Mouse (Mus musculus): ENCODE data around the gene Lzic. TPM values are rescaled to one million over a fixed set of nuclear protein-coding genes. Genes with fewer than 3 reads are reported as not detected.
"Not testable (repeated sequence)": the region's sequence is repeated elsewhere in the genome, so short reads cannot be mapped to it uniquely, and the experiment has no call there.

Lzic gene
- polyA plus RNA-seq, 1 experiment from 2014 or later: 42.2 TPM

DNA sequence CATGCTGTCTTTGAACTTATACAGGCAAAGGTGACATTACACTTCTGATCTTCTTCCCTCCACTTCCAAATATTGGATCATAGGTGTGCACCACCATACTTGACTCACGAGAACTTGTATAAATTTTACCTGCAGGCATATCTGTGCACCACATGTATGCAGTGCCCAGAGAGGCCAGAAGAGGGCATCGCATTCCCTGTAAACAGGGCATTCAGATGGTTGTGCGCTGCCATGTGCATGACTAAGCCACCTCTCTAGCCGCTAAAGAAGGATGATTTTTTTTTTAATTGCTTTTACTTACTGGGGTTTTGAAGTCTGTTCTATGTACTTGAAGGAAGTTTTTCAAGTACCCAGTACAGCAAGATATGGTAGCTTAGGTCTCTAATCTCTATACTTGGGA is 31.4 kb upstream of the Lzic start:
- no peaks in the 10 kb centered on the region for H3K36me3 ChIP-seq (ENCODE audit: control insufficient read depth, insufficient read depth, low read length)
- H3K9me3 ChIP-seq (ENCODE audit: control insufficient read depth, low read length): no peaks in the 10 kb centered on the region
- no peak for DNase-seq (ENCODE audit: low spot score)
- no peak overlapping the region for H3K4me3 ChIP-seq (ENCODE audit: low read depth, low read length)
- 78% methylated on average over 4 of the region's 4 CpGs for WGBS
- H3K27me3 ChIP-seq (replicated peaks; ENCODE audit: control insufficient read depth, insufficient read depth, low read length): no peaks in the 10 kb centered on the region
- H3K27ac ChIP-seq (ENCODE audit: low read depth): no peak overlapping the region
- H3K4me2 ChIP-seq (ENCODE audit: low read length): no peak overlapping the region
- H3K4me1 ChIP-seq (replicated peaks; ENCODE audit: control insufficient read depth, insufficient read depth, low read length): no peaks in the 10 kb centered on the region
- no peak overlapping the region for H3K9ac ChIP-seq (ENCODE audit: low read length)
- no peak for ATAC-seq (replicated peaks; ENCODE audit: low FRiP score, low TSS enrichment, low read depth)

DNA sequence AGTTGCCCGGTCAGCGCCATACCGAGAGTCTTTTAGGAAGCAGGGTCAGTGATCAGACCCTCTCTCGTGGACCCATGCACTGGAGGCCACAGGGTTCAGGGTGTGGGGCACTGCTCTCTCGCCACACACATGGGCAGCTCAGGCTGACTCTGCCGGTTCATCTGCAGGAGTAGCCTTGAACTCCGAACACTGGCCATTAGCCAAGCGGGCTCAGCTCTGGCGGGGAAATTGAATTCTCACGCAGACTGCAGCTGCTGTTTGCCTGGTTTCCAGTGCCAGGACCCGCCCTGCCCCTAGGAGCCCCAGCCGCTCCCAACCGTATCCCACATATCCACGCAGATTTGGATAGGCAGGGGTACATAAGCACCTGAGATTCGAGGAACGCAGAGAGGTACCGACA is 30.8 kb upstream of the Lzic start:
- Histone ChIP-seq H3K27ac (ENCODE audit: low read depth) (no peak overlapping the region), H3K36me3 (ENCODE audit: control insufficient read depth, insufficient read depth, low read length) (no peaks in the 10 kb centered on the region), H3K4me1 (replicated peaks; ENCODE audit: control insufficient read depth, insufficient read depth, low read length) (no peaks in the 10 kb centered on the region), H3K9me3 (ENCODE audit: control insufficient read depth, low read length) (no peaks in the 10 kb centered on the region), H3K4me2 (ENCODE audit: low read length) (no peak overlapping the region), H3K9ac (ENCODE audit: low read length) (no peak overlapping the region), H3K27me3 (replicated peaks; ENCODE audit: control insufficient read depth, insufficient read depth, low read length) (no peaks in the 10 kb centered on the region), H3K4me3 (ENCODE audit: low read depth, low read length) (no peak overlapping the region)
- ATAC-seq (replicated peaks; ENCODE audit: low FRiP score, low TSS enrichment, low read depth): no peak
- WGBS: 84% methylated on average over 17 of the region's 17 CpGs
- no peak for DNase-seq (ENCODE audit: low spot score)

DNA sequence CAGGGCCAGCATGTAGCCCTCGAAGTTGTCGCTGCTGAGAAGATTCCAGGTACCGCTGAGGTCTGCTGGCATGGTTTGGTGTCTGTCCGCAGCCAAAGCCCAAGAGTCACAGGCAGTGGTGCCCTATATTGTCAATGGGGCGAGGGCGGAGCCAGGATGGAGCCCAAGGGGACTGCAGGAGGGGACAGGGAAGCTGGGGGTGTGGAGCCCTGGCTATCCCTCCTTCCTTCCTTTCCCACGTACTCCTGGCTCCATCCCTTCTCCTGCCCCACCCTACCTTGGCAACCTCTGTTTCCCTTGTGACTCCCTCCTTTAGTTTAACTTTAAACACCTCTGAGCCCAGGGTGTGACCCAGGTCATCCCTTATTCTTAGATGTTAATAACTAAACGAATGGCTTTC is 30.1 kb upstream of the Lzic start, which contains the start of gene Rbp7:
TSS of gene Rbp7 (minus strand) at position 100 of the 400 bp plus-strand sequence.
- ATAC-seq (replicated peaks; ENCODE audit: low FRiP score, low TSS enrichment, low read depth): no peak
- H3K9me3 ChIP-seq (ENCODE audit: control insufficient read depth, low read length): no peaks in the 10 kb centered on the region
- H3K9ac ChIP-seq (ENCODE audit: low read length): no peak within 1 kb of the TSS
- no peak within 1 kb of the TSS for H3K27ac ChIP-seq (ENCODE audit: low read depth)
- no peaks in the 10 kb centered on the region for H3K27me3 ChIP-seq (replicated peaks; ENCODE audit: control insufficient read depth, insufficient read depth, low read length)
- WGBS: 47% methylated on average over 8 of the region's 8 CpGs
- H3K4me2 ChIP-seq (ENCODE audit: low read length): no peak within 1 kb of the TSS
- DNase-seq (ENCODE audit: low spot score): no peak
- H3K36me3 ChIP-seq (ENCODE audit: control insufficient read depth, insufficient read depth, low read length): no peaks in the 10 kb centered on the region
- no peaks in the 10 kb centered on the region for H3K4me1 ChIP-seq (replicated peaks; ENCODE audit: control insufficient read depth, insufficient read depth, low read length)
- no peak within 1 kb of the TSS for H3K4me3 ChIP-seq (ENCODE audit: low read depth, low read length)

DNA sequence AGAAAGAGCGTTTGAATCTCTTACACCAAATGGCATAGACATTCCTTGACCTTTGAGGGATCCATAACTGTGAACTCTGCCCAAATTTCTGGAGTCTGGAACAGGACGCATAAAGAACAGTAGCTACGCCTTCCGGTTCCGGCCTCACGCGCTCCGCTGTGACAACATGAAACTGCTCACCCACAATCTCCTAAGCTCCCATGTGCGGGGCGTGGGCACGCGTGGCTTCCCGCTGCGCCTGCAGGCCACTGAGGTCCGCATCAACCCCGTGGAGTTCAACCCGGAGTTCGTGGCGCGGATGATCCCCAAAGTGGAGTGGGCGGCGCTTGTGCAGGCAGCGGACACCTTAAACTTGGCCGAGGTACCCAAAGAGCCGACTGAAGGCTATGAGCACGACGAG is 27.9 kb upstream of the Lzic start:
- ATAC-seq (replicated peaks; ENCODE audit: low FRiP score, low TSS enrichment, low read depth): not testable (repeated sequence)

DNA sequence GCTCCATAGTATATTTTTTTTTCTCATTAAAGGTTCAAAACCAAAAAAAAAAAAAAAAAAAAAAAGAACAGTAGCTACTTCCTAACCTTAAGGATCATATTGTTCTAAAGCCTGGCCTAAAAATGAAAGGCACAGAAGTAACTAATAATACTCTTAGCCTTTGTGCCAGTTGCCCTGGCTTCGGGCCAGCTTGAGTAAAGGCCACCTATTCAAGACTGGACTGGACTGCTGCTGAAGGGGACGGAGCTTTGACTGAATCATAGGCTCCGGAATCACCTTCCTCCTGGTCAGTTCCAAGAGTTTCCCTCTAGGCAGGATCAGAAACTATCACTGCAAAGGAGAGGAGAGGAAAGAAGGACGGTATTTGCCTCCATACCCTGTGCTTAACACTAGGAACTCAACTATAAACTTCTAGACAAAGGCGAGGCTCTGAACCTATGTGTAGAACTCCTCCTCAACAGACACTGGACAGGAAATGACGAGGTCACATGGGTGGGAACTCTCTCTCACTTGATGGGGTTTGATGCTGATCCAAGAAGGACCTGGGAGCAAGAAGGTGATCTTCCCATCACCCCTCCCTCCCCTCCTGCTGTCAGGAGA is 27.1 kb upstream of the Lzic start:
- Histone ChIP-seq H3K9me3 (ENCODE audit: control insufficient read depth, low read length) (no peaks in the 10 kb centered on the region), H3K27ac (ENCODE audit: low read depth) (no peak overlapping the region), H3K36me3 (ENCODE audit: control insufficient read depth, insufficient read depth, low read length) (no peaks in the 10 kb centered on the region), H3K4me3 (ENCODE audit: low read depth, low read length) (no peak overlapping the region), H3K4me1 (replicated peaks; ENCODE audit: control insufficient read depth, insufficient read depth, low read length) (no peaks in the 10 kb centered on the region), H3K27me3 (replicated peaks; ENCODE audit: control insufficient read depth, insufficient read depth, low read length) (no peaks in the 10 kb centered on the region), H3K9ac (ENCODE audit: low read length) (no peak overlapping the region), H3K4me2 (ENCODE audit: low read length) (no peak overlapping the region)
- DNase-seq (ENCODE audit: low spot score) (no peak), ATAC-seq (replicated peaks; ENCODE audit: low FRiP score, low TSS enrichment, low read depth) (no peak)
- 71% methylated on average over 6 of the region's 6 CpGs for WGBS

More for the DNA sequence above, 27.9 kb upstream of the Lzic start:
- not testable (repeated sequence) for H3K27me3 ChIP-seq (replicated peaks; ENCODE audit: control insufficient read depth, insufficient read depth, low read length); H3K4me2 ChIP-seq (ENCODE audit: low read length); H3K36me3 ChIP-seq (ENCODE audit: control insufficient read depth, insufficient read depth, low read length); H3K27ac ChIP-seq (ENCODE audit: low read depth); H3K4me3 ChIP-seq (ENCODE audit: low read depth, low read length); H3K9ac ChIP-seq (ENCODE audit: low read length); H3K4me1 ChIP-seq (replicated peaks; ENCODE audit: control insufficient read depth, insufficient read depth, low read length); DNase-seq (ENCODE audit: low spot score); H3K9me3 ChIP-seq (ENCODE audit: control insufficient read depth, low read length)
- WGBS: 83% methylated on average over 27 of the region's 27 CpGs

DNA sequence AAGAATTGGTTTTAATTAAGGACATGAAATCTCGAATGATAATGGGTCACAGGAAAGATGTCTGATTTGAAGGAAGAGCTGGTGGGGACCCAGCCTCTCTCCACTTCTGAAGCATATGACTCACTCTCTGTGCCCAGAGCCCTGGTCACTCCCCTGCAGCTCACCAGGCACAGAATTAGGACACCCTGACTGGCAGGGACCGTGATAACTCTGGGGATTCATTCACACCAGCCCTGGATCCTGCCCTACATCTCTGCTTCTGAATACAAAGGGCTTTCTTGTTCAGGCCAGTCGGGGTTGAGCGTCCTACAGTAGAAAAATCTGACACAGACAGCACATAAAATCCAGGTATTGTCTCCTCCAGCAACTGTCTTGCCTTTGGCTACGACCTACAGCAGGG is 26.5 kb upstream of the Lzic start:
- no peaks in the 10 kb centered on the region for H3K27me3 ChIP-seq (replicated peaks; ENCODE audit: control insufficient read depth, insufficient read depth, low read length)
- no peaks in the 10 kb centered on the region for H3K4me1 ChIP-seq (replicated peaks; ENCODE audit: control insufficient read depth, insufficient read depth, low read length)
- H3K4me2 ChIP-seq (ENCODE audit: low read length): no peak overlapping the region
- no peaks in the 10 kb centered on the region for H3K36me3 ChIP-seq (ENCODE audit: control insufficient read depth, insufficient read depth, low read length)
- no peak overlapping the region for H3K27ac ChIP-seq (ENCODE audit: low read depth)
- ATAC-seq (replicated peaks; ENCODE audit: low FRiP score, low TSS enrichment, low read depth) (no peak), DNase-seq (ENCODE audit: low spot score) (no peak)
- H3K4me3 ChIP-seq (ENCODE audit: low read depth, low read length): no peak overlapping the region
- 64% methylated on average over 5 of the region's 5 CpGs for WGBS
- H3K9ac ChIP-seq (ENCODE audit: low read length): no peak overlapping the region
- no peaks in the 10 kb centered on the region for H3K9me3 ChIP-seq (ENCODE audit: control insufficient read depth, low read length)

DNA sequence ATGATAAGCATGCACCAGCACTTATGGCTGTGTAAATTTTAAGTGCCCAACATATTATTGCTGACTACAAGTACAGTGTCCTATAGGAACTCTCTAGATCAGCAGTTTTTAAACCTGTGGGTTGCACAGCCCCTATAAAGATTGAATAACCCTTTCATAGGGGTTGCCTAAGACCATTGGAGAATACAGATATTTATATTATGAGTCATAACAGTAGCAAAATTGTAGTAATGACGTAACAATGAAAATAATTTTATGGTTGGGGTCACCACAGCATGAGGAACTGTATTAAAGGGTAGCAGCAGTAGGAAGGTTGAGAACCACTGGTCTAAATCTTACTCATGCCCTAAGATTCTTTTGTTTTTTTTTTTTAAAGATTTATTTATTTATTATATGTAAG is 25.6 kb upstream of the Lzic start:
- DNase-seq (ENCODE audit: low spot score) (no peak), ATAC-seq (replicated peaks; ENCODE audit: low FRiP score, low TSS enrichment, low read depth) (no peak)
- H3K9ac ChIP-seq (ENCODE audit: low read length): no peak overlapping the region
- WGBS: 80% methylated on average over 1 of the region's 1 CpGs
- no peaks in the 10 kb centered on the region for H3K36me3 ChIP-seq (ENCODE audit: control insufficient read depth, insufficient read depth, low read length)
- H3K27me3 ChIP-seq (replicated peaks; ENCODE audit: control insufficient read depth, insufficient read depth, low read length): no peaks in the 10 kb centered on the region
- H3K4me2 ChIP-seq (ENCODE audit: low read length): no peak overlapping the region
- H3K4me1 ChIP-seq (replicated peaks; ENCODE audit: control insufficient read depth, insufficient read depth, low read length): no peaks in the 10 kb centered on the region
- no peak overlapping the region for H3K4me3 ChIP-seq (ENCODE audit: low read depth, low read length)
- no peak overlapping the region for H3K27ac ChIP-seq (ENCODE audit: low read depth)
- no peaks in the 10 kb centered on the region for H3K9me3 ChIP-seq (ENCODE audit: control insufficient read depth, low read length)

DNA sequence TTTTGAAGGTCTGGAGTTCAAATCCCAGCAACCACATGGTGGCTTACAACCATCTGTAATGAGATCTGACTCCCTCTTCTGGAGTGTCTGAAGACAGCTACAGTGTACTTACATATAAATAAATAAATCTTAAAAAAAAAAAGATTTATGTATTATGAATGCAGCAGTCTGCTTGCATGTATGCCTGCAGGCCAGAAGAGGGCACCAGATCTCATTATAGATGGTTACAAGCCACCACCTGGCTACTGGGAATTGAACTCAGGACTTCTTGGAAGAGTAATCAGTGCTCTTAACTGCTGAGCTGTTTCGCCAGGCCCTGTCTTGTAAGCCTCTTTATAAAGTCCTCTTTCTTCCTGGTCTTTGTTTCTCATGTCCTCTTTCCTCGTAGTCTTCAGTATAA is 24.6 kb upstream of the Lzic start:
- not testable (repeated sequence) for DNase-seq (ENCODE audit: low spot score); H3K9ac ChIP-seq (ENCODE audit: low read length); H3K4me3 ChIP-seq (ENCODE audit: low read depth, low read length); H3K4me1 ChIP-seq (replicated peaks; ENCODE audit: control insufficient read depth, insufficient read depth, low read length); ATAC-seq (replicated peaks; ENCODE audit: low FRiP score, low TSS enrichment, low read depth); H3K9me3 ChIP-seq (ENCODE audit: control insufficient read depth, low read length); H3K27ac ChIP-seq (ENCODE audit: low read depth); H3K4me2 ChIP-seq (ENCODE audit: low read length); H3K36me3 ChIP-seq (ENCODE audit: control insufficient read depth, insufficient read depth, low read length); H3K27me3 ChIP-seq (replicated peaks; ENCODE audit: control insufficient read depth, insufficient read depth, low read length)
- 95% methylated on average over 2 of the region's 2 CpGs for WGBS

DNA sequence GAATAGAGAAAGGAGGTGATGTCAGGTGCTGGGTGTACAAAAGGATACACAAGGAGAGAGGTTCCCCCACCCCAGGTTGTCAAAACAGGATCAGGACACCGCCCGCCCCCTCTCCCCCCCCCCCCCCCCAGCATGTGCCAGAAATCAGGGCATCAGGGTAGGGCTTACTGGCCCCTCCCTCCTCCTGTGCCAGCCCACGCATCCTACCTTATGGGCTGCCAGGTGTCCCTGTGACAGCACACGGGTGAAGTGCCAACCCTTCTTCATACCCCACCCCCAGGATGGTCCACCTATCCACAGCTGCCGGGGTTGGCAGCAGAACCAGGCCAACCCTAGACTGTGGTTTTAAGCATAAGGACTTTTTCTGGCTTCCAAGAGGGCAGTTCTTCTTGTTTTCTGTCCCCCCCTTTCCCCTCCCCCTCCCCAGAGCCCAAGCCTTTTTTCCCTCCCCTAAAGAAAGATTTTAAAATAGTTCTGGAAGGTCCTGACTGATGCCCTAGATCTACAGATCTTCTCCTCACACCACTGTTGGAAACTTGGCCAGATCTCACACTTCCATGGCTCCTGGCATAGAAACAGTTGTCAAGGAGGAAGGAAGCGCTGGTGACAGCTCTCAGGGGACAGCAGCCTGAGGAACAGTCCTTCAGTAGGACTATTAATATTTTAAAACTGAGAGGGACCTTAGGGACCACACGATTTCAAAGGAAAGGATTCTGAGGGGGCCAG is 23.3 kb upstream of the Lzic start:
- no peak overlapping the region for H3K27ac ChIP-seq (ENCODE audit: low read depth)
- no peak overlapping the region for H3K9ac ChIP-seq (ENCODE audit: low read length)
- DNase-seq (ENCODE audit: low spot score): no peak
- 76% methylated on average over 7 of the region's 7 CpGs for WGBS
- H3K4me3 ChIP-seq (ENCODE audit: low read depth, low read length): no peak overlapping the region
- H3K4me1 ChIP-seq (replicated peaks; ENCODE audit: control insufficient read depth, insufficient read depth, low read length): no peaks in the 10 kb centered on the region
- no peak for ATAC-seq (replicated peaks; ENCODE audit: low FRiP score, low TSS enrichment, low read depth)
- no peaks in the 10 kb centered on the region for H3K9me3 ChIP-seq (ENCODE audit: control insufficient read depth, low read length)
- no peak overlapping the region for H3K4me2 ChIP-seq (ENCODE audit: low read length)
- no peaks in the 10 kb centered on the region for H3K36me3 ChIP-seq (ENCODE audit: control insufficient read depth, insufficient read depth, low read length)
- H3K27me3 ChIP-seq (replicated peaks; ENCODE audit: control insufficient read depth, insufficient read depth, low read length): no peaks in the 10 kb centered on the region

Measured in intestine, embryonic 14.5 days (tissue).